Mouse (Mus musculus) brown adipose tissue, adult 24 weeks (tissue): ENCODE measurements around the gene Elp6. TPM values are rescaled to one million over a fixed set of nuclear protein-coding genes. Genes with fewer than 3 reads are reported as not detected.

Experiments
- H3K27ac ChIP-seq: fragments of 200-500 bp; replicated peaks from 2 replicates; pipeline ENCODE4 v1.5.1; 2012; ENCODE audit warnings: low read depth, mild to moderate bottlenecking, low read length
- H3K4me1 ChIP-seq: fragments of 200-500 bp; 2 replicates; pipeline ENCODE4 v1.6.1; 2012; ENCODE audit warnings: low read length, mixed read lengths; ENCODE audit not compliant: control insufficient read depth, insufficient read depth, insufficient read length
- H3K4me3 ChIP-seq: fragments of 200-500 bp; 2 replicates; pipeline ENCODE4 v1.5.1; 2012; ENCODE audit warnings: low read depth, mild to moderate bottlenecking, low read length, moderate library complexity; ENCODE audit not compliant: insufficient read depth
- polyA plus RNA-seq: library from polyadenylated mRNA; stranded (reverse); fragments of >200 nt; gene quantifications from 2 replicates; pipeline ENCODE4 v1.2.4, GENCODE M21; 2012; ENCODE audit not compliant: missing spikeins, insufficient read depth, insufficient read length

The Elp6 gene
- polyA plus RNA-seq = 4.9 and 6.4 TPM in 2 replicates

DNA sequence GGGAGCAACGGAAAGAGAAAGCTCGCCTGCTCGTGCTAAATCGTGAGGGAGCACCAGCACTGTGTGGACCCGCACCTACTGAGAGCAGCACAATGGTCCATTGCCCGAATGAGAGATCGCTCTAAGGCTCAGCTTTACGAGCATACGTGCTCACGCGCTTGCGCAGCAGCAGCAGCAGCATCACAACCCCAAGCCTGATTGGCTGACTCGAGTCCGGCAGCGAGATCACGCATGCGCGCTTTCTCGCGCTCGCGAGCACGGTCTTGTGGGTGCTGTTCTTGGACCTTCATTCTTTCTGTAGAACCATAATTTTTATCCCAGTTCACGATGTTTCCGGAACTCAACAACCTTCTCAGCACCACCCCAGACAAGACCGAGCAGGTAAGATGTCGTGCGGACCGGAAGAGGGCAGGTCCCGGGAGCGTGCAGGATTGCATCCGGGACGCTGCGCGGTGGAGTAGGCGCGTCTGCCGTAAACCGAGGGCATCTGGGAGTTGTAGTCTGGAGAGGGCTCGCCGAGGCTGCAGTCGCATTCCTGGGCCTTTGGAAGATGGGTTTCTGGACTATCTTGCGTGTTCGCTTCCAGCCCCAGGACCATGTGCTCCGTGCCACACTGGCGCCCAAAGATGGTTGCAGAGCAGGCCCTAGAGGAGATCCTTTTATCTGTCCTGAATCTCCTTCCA, at the start of gene Elp6:
Gene Elp6 (plus strand): TSS at position 205 of the 683 bp plus-strand sequence.
- peak within 1 kb of the TSS; percentile 90 for H3K4me3 ChIP-seq
- H3K4me1 ChIP-seq = peaks cover 2% of the 10 kb centered on the region; the same call in 1 of the 2 replicates
- peak within 1 kb of the TSS; percentile 89 for H3K27ac ChIP-seq

DNA sequence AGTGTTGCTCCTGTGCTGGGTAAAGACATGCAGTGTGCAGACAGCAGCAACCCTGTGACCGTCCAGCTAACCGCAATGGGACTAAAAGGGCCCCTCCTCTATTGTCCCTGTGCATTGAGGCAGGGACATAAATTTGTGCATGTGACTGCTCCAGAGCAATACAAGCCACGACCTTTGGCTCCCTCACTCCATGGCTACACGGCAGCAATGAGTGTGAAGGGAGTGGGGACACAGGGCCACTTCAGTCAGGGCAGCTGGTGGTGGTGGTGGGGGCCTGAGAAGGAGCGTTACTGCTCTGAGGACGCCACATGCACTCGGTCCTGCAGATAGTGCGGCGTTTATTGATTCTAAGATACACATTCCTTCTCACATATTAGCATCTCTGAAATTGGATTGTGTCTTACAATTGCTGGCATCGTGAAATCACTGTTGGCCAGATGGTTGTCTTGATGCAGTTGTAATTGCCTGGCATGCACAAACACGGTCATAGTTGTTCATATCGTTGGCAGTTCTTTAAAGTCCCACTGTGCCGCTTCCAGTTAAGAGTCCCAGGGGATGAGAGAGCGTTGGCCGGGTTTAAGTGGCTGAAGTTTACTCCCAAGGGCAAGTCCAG, 49.5 kb upstream of the Elp6 start:
- Histone ChIP-seq H3K27ac (no peak overlapping the region), H3K4me1 (no peaks in the 10 kb centered on the region), H3K4me3 (no peak overlapping the region)

DNA sequence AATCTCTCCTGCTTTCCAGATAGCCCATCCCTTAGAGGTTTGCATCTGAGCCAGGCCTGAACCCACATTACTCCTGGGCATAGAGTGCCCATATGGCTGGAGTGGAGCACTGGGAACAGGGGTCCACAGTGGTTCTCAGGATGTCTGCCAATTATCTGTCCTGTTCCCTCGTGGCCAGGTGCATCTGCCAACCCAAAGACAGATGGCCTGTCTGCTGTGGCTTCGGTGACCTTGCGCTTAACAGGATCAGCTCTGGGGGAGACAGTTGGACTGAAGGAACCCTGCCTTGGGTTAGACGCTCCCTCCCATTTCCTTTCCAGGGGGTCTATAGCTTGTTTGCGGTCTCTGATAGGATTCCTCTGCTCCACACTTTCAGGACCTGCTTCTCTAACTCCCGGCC, 46.3 kb upstream of the Elp6 start:
- H3K4me1 ChIP-seq = no peaks in the 10 kb centered on the region
- no peak overlapping the region for H3K4me3 ChIP-seq

DNA sequence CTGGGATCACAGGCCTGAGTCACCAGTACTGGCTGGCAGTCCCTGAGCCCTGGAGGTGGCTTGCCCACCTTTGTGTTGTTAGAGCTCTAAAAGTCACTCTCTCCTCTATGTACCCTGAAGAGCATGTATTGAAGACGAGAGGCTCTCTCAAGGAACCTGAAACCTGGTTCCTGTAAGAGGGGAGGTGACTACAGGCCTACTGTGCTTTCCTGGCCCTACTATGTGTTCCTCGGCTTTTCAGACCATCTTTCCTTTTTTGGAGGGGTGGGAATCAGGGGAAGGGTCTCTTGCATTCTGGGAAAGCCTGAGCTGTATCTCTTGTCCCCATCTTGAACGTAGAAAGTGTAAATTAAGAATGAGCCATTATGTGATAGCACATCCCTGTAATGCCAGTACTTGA, 45.9 kb upstream of the Elp6 start:
- Histone ChIP-seq H3K4me1 (no peaks in the 10 kb centered on the region), H3K4me3 (no peak overlapping the region), H3K27ac (no peak overlapping the region)

More for the DNA sequence above, 46.3 kb upstream of the Elp6 start:
- no peak overlapping the region for H3K27ac ChIP-seq

DNA sequence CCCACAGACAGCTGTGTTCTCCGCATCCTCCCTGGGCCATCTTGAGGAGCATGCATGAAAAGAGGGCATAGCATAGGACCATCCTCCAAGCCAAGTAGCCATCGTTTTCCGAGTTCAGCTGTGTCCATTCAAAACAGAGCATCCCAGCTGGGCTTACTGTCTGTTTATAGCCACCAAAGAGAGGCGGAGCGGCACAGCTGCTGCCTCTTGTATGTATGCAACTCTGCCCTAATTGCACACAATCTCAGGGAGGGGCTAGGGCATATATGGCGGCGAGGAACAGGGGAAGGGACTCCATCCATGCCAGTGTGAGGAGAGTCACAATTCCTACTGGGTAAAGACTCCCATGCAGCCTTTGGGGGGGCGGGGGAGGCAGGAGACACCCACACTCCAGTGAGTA, 41.8 kb upstream of the Elp6 start:
- no peaks in the 10 kb centered on the region for H3K4me1 ChIP-seq
- H3K4me3 ChIP-seq = no peak overlapping the region
- H3K27ac ChIP-seq = no peak overlapping the region

DNA sequence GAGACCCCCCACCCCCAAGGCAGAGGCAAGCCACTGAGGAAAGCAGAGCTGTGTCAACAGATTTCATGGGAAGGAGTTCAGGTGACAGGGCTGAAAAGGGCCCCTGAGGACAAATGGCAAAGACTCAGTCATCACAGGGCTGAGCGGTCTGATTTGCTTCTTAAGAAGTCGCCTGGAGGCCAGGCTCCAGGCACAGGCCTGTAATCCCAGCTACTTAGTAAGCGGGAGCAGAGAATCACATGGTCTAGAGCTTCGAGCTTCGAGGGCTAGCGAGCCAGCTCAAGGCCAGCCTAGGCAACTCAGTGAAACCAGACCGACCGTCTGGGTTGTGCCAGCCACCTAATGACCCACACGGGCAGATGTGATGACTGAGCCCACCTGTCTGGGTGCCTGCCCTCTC, 40.0 kb upstream of the Elp6 start:
- no peaks in the 10 kb centered on the region for H3K4me1 ChIP-seq
- no peak overlapping the region for H3K4me3 ChIP-seq
- no peak overlapping the region for H3K27ac ChIP-seq

DNA sequence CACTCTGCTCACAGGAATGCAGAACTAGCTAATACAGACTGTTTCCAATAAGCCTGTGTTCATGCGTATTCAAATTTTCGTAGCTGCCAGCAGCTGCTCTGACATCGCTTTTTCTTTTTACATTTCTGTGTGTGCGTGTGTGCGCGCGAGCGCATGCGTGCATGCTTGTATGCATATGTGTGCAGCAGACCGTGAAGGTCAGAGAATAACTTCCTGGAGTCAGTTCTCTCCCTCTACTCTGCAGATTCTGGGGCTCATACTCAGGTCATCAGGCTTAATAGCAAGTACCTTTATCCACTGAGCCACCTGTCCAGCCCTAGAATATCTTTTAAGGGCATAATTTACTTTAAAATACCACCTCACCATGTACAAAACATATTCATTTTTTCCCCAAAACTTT, 36.6 kb upstream of the Elp6 start:
- no peak overlapping the region for H3K27ac ChIP-seq

DNA sequence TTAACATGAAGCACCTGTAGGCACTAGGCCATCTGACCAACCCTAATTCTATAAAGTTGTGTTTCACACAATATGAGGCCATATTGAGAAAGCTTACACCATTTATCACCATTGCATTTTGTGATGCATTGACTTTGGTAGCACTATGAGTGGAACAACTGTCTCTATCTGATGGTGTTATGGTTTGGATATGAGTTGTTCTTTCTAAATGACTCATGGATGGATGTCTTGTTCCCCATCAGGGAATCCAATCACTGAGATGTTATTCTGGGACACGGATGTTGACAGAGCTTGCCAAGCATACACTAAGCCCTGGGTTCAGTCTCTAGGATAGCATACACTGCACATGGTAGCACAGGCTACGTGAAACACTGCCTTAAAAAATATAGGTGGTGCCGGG, 32.6 kb upstream of the Elp6 start:
- H3K4me1 ChIP-seq = no peaks in the 10 kb centered on the region; the same call in 1 of the 2 replicates
- H3K27ac ChIP-seq = no peak overlapping the region
- no peak overlapping the region for H3K4me3 ChIP-seq

More for the DNA sequence above, 36.6 kb upstream of the Elp6 start:
- Histone ChIP-seq H3K4me1 (no peaks in the 10 kb centered on the region), H3K4me3 (no peak overlapping the region)

DNA sequence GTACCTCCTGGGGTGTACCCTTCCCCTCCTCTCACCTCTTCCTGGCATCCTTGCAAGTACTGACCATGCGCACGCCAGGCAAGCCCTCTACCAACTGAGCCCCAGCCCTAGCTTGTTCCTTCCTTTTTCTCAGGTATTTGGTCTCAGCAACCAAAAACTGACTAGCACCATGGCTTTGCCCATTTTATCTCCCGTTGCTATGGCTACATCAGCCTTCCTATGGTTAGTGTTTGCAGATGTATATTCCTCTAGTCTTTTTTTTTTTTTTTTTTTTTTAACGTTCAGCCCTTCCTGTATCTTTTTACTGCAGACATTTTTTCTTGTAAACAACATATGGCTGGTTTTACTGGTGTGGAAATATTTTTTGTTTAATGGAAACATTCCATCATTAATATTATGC, 31.5 kb upstream of the Elp6 start:
- H3K27ac ChIP-seq = no peak overlapping the region
- H3K4me3 ChIP-seq = no peak overlapping the region
- H3K4me1 ChIP-seq = no peaks in the 10 kb centered on the region; the same call in none of the 2 replicates

DNA sequence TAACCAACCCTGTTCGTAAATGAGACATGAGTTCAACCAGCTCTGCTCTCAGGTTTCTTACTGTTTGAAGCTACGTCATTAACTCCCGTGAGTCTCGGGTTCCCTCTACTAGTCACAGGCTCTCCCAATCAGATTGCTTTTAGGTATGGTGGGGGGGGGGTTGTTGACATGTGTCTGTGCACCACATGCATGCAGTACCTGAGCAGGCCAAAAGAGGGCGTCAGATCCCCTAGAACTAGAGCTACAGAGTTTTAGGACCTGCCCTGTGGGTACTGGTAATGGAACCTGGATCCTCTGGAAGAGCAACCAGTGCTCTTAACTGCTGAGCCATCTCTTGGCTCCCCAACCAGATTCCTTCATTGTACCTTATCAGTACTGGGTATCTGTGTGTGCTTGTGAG, 29.1 kb upstream of the Elp6 start:
- no peaks in the 10 kb centered on the region; the same call in none of the 2 replicates for H3K4me1 ChIP-seq
- H3K27ac ChIP-seq = no peak overlapping the region
- no peak overlapping the region for H3K4me3 ChIP-seq

DNA sequence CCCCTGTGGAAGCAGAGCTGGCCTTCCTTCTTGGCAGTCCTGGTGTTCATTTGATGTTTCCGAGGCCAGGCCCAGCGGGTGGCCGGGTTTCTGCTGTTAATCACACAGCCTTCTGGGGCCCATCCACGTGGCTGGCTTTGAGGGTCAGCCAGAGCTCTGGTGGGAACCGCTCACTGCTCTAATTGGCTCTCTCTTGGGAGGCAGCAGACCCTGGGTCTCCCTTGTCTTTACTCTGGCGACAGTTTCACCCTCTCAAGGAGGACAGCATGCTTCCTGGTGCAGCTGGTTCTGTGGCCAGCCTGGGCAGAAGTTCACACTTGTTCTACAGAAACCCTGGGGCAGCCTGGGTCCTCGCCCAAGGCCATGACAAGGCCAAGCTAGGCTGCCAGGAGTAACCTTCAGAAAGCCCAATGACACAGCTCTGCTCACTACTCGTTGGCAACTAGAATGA, 27.5 kb upstream of the Elp6 start:
- peaks cover 2% of the 10 kb centered on the region for H3K4me1 ChIP-seq
- no peak overlapping the region for H3K4me3 ChIP-seq

DNA sequence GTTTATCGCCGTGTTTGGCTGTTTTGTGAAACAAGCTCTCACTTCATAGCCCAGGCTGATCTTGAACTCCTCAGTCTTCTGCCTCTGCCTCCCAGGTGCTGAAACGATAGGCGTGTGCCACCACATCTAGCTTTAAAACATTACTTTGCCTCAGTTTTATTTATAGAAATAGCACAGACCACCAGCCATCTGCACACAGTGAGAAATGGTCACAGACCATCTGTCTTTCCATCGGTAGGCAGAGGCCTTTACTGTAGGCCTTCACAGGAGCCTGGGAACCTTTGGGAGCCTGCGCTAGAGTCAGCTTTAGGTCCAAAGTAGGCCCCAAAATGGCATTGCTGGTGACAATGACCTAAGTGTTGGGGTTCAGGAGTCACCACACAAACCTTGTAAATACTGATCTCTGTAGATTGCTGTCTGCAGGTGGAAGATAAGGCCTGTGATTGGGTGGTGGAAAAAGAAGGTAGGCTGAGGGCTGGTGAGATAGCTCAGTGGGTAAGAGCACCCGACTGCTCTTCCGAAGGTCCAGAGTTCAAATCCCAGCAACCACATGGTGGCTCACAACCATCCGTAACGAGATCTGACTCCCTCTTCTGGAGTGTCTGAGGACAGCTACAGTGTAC, 20.8 kb upstream of the Elp6 start:
- Histone ChIP-seq H3K4me1 (peaks cover 2% of the 10 kb centered on the region; the same call in 1 of the 2 replicates), H3K27ac (no peak overlapping the region), H3K4me3 (no peak overlapping the region)

More for the DNA sequence above, 27.5 kb upstream of the Elp6 start:
- H3K27ac ChIP-seq = peak overlapping the region; percentile 70

DNA sequence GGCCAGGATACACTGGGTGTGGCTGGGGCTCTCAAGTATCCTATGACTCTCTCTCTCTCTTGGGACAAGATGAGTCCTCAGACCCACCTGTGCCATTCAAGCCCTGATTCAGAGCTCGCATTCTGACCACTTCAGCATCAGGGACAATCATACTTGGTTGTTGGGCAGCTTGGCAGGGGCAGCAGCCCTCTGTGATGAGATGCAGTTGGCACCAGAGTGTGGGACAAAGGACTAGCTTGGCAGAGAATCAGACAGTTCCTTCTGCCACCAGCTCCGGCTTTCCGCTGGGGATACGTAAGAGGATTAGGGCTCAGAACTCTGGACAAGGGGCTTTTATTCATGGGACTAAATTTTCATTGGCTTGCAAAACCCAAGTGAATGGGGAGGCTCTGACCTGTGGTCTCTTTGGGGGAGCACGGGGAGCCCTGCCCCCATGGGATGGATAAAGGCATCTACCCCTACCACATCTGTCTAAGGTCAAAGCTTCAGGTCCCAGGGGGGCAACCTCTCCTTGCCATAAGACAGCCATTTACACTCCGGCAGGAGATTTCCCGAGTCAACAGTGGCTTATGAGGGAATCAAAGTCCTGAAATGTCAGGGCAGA, 17.6 kb upstream of the Elp6 start:
- Histone ChIP-seq H3K27ac (no peak overlapping the region), H3K4me3 (no peak overlapping the region), H3K4me1 (no peaks in the 10 kb centered on the region)

DNA sequence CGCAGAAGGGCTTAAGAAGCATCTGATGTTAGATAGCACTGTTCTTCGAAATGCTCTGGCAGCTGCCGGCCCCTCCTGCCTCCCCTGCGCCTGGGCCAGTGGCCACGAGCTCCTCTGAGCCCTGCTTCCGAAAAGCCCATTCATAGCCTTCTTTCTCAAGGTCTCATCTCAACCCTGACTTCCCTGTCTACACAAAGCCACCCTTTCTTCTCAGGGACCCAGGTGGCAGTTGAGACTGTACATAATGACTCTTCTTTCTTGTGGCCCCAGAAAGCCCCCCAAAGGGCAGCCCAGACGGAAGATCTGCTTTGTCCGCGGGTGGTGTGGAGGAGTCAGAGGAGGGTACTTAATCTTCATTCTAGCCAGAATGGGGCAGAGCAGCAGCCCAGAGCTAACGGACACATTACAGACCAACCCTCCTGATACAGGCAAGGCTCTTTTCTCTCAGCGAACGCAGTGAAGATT, 11.7 kb upstream of the Elp6 start:
- H3K4me1 ChIP-seq = no peaks in the 10 kb centered on the region
- H3K4me3 ChIP-seq = no peak overlapping the region
- H3K27ac ChIP-seq = no peak overlapping the region

DNA sequence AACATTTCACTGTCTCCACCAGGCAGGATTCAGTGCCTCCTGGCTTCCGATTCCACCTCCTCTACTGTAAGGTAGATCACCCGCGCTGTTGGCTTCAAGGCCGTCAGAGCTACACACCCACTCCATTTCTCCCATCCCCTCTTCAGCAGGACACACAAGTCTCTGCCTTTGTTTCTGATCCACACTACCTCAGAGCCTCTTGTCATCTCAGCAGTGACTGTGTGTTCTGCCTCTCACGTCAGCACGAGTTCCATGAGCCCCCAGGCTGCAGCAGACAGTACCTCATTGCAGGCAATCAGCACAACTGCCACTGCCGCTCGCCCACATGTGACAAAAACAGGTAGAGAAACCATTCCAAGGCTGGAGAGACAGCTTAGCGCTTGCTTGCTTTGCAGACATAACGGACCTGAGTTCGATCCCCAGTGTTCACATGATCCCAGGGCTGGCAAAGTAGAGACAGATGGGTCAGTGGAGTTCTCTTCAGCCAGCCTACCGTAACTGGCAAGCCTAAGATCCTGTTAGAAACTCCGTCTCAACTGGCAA, 11.0 kb upstream of the Elp6 start:
- no peak overlapping the region for H3K4me3 ChIP-seq
- H3K4me1 ChIP-seq = no peaks in the 10 kb centered on the region
- no peak overlapping the region for H3K27ac ChIP-seq
